Mouse (Mus musculus) frontal cortex, postnatal 14 days (tissue): ENCODE results near the gene Fbxo34.
"Not testable (repeated sequence)": the region's sequence is repeated elsewhere in the genome, so short reads cannot be mapped to it uniquely, and the experiment has no call there.

Experiments used
- DNase-seq, 2 experiments: peaks; one replicate each; pipeline ENCODE4 v3.0.0; 2022; ENCODE audit warnings: low spot score in 2 of 2

Fbxo34 gene

DNA sequence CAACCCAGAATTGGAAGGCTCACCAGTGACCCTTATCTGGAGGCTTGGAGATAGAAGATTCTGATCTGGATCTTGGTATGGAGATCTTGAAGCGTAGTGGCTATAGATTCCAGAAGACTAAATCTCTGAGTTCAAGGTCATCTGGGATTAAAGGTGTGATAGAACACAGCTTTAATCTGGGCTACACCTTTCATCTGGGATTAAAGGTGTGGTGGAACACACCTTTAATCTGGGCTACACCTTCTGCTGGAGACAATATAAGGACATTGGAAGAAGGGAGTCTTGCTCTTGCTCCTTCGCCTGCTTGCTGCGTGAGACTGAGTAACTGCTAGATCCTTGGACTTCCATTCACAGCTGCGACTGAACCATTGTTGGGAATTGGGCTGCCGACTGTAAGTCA is at the start of gene Fbxo34:
Gene Fbxo34, plus strand, starts transcription at position 301 of the 400 bp plus-strand sequence.
- DNase-seq: not testable (repeated sequence)

- no peak for DNase-seq
Observed at GRCm38 (mm10) chr14:47402735-47403134, 47.5 kb upstream of the Fbxo34 start.

DNA sequence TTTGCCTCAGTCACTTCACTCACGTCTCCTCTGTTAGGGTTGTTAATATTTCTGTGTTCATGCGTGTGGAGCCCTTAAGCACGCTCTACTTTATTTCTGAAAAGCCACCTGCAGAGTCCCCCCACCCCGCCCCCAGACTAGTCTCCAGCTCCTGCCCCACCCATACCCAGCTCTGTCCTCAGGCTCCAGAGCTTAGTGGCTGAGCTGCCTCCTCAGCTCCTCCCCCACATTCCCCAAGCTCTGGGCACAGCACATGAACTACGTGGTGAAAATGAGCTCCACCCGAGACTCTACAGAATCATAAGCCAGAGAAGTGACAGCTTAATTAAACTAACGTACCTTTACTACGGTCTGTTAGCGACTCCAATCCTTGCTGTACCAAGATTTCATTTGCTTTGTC is 44.2 kb upstream of the Fbxo34 start:
- no peak for DNase-seq

GRCm38 (mm10) chr14:47417346-47417745 is 32.9 kb upstream of the Fbxo34 start:
- DNase-seq: no peak

GRCm38 (mm10) chr14:47417775-47418665 is 32.2 kb upstream of the Fbxo34 start, which contains the start of gene Dlgap5:
TSS of gene Dlgap5 (minus strand) at chr14:47418407.
- DNase-seq: peak; percentile 81 to 88

GRCm38 (mm10) chr14:47418666-47418991 is 31.6 kb upstream of the Fbxo34 start:
- no peak for DNase-seq

GRCm38 (mm10) chr14:47419034-47419625 is 31.1 kb upstream of the Fbxo34 start:
- DNase-seq: no peak

DNA sequence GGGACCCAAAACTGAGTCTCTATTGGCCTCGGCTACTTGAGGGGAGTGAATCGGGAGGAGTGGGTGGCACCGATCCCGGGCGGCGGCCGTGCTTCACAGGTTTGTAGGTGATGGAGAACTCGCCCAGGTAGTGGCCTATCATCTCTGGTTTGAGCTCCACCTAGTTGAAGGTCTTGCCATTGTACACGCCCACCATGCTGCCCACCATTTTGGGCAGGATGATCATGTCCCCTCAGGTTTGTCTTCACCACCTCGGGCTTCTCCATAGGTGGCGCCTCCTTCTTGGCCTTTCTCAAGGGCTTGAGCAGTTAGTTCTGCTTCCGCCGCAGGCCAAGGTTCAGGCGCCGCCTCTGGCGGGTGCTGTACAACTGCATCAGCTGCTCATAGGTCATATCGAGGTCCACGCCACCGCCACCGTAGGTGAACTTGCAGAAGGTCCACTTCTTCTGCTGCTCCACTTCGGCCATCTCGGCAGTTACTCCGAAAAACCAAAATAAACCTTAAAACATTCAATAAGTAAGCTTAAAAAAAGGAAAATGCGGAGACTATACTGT is 30.4 kb upstream of the Fbxo34 start:
- DNase-seq: no peak

DNA sequence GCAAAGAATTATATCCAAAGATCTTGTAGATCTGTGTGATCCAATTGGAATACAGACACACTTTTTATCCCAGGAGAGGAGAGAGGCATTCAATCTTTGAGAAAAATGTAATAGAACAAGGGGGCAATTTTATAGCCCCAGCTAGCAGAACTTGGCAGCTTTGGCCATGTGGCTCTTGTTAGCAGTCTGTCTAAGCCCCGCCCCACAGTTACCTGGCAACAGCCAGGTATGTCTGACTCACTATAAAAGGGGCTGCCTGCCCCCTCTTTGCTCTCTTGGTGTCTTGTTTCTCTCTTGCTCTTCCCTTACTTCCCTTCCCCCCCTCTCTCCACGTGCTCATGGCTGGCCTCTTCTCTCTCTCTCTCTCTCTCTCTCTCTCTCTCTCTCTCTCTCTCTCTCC is 28.6 kb upstream of the Fbxo34 start:
- DNase-seq: no peak

DNA sequence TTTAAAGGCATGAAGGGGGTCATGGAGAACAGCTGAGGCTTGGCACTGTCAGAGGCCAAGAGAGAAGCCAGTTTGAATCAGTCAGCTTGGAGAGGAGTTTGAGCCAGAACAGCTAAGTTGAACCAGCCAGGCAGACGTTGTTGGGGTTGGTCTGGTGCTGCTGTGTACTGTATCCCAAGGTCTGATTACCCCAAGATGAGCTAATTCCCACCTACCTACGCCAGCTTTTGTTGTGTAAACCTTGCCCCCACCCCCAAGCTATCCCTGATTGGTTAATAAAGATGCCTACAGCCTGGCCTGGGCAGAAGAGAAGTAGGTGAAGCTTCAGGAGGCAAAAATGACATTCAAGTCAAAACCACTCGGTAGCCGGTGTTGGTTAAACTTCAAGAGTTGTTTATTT is 27.8 kb upstream of the Fbxo34 start:
- DNase-seq: no peak

DNA sequence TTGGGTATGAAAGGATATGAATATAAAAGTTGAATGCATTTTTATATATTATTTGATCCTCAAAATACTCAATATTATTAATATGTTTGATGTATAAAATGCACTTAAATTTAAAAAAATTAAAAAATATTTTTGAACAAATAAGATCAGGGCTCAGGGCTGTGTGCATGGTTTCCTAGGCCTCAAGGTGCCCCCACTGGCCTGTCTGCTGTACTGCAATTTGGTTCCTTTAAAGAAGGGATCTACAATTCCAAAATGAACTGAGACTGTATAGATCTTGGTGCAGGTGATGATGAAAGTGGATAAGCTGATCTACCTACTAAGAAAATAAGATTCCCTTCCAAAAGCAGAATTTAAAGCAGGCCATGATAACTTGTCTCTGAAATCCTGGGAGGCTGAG is 17.2 kb upstream of the Fbxo34 start:
- DNase-seq: no peak

DNA sequence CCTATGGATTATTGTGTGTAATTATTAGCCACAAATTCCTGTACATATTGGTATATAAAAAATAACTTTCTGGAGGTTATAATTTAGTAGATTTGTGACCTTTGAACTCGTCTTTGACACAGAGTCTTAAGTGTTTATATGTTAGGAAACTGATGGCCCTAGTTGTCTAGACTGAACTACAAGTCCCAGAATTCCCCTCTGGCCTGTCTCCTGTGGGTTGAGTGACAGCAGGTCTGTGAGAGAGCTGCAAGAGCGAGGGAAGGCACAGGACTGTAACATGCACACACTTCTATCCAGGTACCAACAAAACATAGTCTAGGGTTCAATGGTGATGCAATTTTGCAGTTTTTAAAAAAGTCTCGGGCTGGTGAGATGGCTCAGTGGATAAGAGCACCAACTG is 11.3 kb upstream of the Fbxo34 start:
- DNase-seq: no peak

DNA sequence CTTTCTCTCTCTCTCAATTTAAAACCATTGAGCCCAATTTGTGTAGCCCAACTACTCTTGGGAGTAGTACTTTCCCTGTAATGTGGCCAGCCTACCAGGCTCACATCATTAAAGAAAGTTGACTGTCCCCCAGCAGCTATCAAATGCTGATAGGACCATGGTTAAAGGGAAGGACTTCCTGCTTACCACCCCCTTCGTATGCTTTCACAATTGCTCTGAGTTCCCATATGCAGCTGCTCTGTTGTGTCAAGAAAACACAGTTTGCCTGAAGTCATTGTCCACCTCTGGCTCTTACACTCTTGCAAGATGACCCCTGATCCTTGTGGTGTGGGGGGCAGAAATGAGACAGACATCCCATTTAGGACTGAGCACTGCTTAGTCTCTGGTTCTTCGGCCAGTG is 5.3 kb upstream of the Fbxo34 start:
- no peak for DNase-seq

GRCm38 (mm10) chr14:47445331-47446095 is 4.7 kb upstream of the Fbxo34 start:
- DNase-seq: no peak

DNA sequence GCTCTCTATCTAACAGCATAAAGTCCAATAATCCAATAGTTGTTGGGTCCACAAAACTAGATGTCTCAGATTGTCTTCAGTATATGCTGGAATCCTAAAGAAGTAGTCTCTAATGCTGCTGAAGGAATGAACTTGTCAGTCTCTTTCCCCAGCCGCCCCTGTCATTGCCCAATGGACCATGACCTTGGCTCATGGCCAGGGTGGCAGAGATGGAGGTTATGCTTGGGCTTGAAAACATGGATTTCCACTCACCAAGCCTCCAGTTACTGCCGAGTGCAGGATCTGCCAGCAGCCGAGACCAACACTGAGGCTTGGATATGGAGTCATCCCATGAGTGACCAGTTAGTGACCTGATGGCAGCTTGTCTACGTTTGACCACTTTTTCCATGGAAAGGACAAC is 9.3 kb downstream of the Fbxo34 start:
- DNase-seq: no peak

DNA sequence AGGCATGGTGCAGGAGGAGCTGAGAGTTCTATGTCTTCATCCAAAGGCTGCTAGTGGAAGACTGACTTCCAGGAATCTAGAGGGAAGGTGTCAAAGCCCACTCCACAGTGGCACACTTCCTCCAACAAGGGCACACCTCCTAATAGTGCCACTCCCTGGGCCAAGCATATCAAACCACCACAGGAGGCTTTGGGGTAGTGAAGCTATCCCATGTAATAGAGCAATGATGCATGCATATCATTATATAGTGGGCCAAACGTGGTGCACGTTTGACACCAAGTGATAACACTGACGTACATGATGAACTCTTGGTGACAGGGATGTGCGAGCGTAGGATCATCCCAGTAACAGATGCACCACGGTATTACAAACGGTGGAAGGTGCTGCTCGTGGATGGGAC is 11.8 kb downstream of the Fbxo34 start:
- DNase-seq: no peak

- DNase-seq: no peak
Observed at GRCm38 (mm10) chr14:47462453-47462852, 12.2 kb downstream of the Fbxo34 start.

DNA sequence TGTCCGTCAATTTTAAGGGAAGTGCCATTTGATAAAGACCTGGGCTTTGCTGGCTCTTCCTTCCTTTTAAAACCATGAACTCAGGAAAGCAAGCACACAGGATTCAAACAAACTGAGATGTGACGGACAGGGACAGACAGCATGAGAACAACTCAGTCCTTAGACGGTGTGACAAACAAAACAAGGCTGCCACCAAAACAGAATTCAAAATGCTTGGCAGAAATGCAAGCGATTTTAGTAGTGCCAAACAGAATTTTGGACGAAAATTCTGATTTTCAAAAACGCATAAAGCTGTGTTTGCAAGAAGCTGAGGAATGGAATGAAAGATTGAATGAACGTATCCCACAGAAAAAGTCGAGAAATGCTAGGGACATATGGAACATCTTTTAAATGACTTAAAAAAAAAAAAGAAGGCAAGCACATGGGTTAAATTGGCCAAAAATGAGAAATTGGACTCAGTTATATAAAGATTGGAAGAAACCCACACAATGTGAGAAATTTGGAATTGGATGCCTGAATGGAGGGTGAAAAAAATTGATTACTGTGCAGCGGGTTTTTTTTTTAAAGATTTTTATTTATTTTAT is 12.7 kb downstream of the Fbxo34 start:
- DNase-seq: no peak

DNA sequence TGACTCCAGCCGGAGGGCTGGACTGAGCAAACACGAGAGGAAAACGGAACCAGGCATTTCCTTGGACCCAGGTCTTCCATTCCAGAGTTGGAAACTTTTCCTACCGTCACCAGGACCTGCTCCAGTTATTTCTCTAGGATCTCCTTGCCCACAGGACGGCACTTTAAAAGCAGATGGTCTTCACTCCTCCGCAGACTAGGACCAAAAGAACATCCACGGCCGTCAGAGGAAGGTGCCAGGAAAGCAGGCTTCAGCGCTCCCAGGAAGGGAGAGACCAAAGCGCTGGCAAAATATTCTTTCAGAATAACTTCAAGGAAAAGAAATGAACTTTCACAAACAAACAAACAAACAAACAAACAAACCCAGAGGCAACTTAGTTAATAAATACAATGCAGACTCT is 14.2 kb downstream of the Fbxo34 start:
- DNase-seq: no peak

- DNase-seq: no peak
Observed at GRCm38 (mm10) chr14:47465468-47466175, 15.4 kb downstream of the Fbxo34 start.

- peak; percentile 91 to 96 for DNase-seq
Observed at GRCm38 (mm10) chr14:47472359-47472742, 22.1 kb downstream of the Fbxo34 start.
